In genomic region chr13:56251176-56251923, GRCm38 (mm10) we compare ENCODE assay signal across 9 mouse cellular contexts. TPM values are rescaled to one million over a fixed set of nuclear protein-coding genes. Genes with fewer than 3 reads are reported as not detected.
A peak's percentile ranks its signal among the peaks of the same experiment; 100 is the strongest.
DNase-seq lines count a peak whose midpoint lies in the region; ATAC-seq and TF ChIP-seq lines count a peak whose summit lies in the region.
"Had no signal": no experiment of that assay in that cellular context is flagged by ENCODE, and none has a peak within 500 bp of the region (broad histone marks: within the 10 kb centered on the region; RNA-seq: fewer than 3 reads in every experiment).

No protein-coding gene starts in this region.

- TF ChIP-seq CTCF in lung, embryonic 14.5 days (IDR thresholded peaks at IDR 0.05; ENCODE audit: low read depth) = no peak
- no peak for TF ChIP-seq CTCF in intestine, postnatal 0 days (IDR thresholded peaks at IDR 0.05; ENCODE audit: low read depth)

- H3K4me1 ChIP-seq in lung, embryonic 14.5 days (ENCODE audit: insufficient read depth) = no peaks in the 10 kb centered on the region
- 0 out of 2 replicates have a peak, but pooled peaks cover 7% of the 10 kb centered on the region for H3K4me1 ChIP-seq in embryonic facial prominence, embryonic 14.5 days (ENCODE audit: control insufficient read depth, insufficient read depth, low read length)
- H3K4me1 ChIP-seq in intestine, postnatal 0 days (replicated peaks; ENCODE audit: control insufficient read depth, insufficient read depth, low read length) = no peaks in the 10 kb centered on the region
- peaks cover 11% of the 10 kb centered on the region; the same call in 1 of the 2 replicates for H3K4me1 ChIP-seq in stomach, embryonic 14.5 days (ENCODE audit: control insufficient read depth, insufficient read depth, low read length)

- H3K9ac ChIP-seq in lung, embryonic 14.5 days = no peak overlapping the region
- 0 out of 2 replicates have a peak overlapping the region, but pooled peaks have one; percentile 46 for H3K9ac ChIP-seq in embryonic facial prominence, embryonic 14.5 days (ENCODE audit: low read depth, low read length)
- no peak overlapping the region for H3K9ac ChIP-seq in intestine, postnatal 0 days (ENCODE audit: low read depth, low read length)
- H3K9ac ChIP-seq in stomach, embryonic 14.5 days (replicated peaks; ENCODE audit: low read depth, low read length) = no peak overlapping the region

- no peaks in the 10 kb centered on the region for H3K36me3 ChIP-seq in lung, embryonic 14.5 days (ENCODE audit: insufficient read depth)
- H3K36me3 ChIP-seq in embryonic facial prominence, embryonic 14.5 days (ENCODE audit: control insufficient read depth, insufficient read depth, low read length) = no peaks in the 10 kb centered on the region
- no peaks in the 10 kb centered on the region for H3K36me3 ChIP-seq in intestine, postnatal 0 days (ENCODE audit: control insufficient read depth, insufficient read depth)
- H3K36me3 ChIP-seq in stomach, embryonic 14.5 days (ENCODE audit: control insufficient read depth, insufficient read depth, low read length) = no peaks in the 10 kb centered on the region

- peak overlapping the region; percentile 31; the same call in 1 of the 2 replicates for H3K4me3 ChIP-seq in lung, embryonic 14.5 days (ENCODE audit: low read depth, low read length)
- H3K4me3 ChIP-seq in embryonic facial prominence, embryonic 14.5 days (ENCODE audit: low read depth, low read length) = peak overlapping the region; percentile 38
- peak overlapping the region; percentile 17; the same call in 1 of the 2 replicates for H3K4me3 ChIP-seq in intestine, postnatal 0 days (ENCODE audit: low read depth, low read length)
- no peak overlapping the region for H3K4me3 ChIP-seq in stomach, embryonic 14.5 days (ENCODE audit: low read depth, low read length)

- no peaks in the 10 kb centered on the region for H3K9me3 ChIP-seq in lung, embryonic 14.5 days (ENCODE audit: low read depth, low read length)
- H3K9me3 ChIP-seq in embryonic facial prominence, embryonic 14.5 days (ENCODE audit: control insufficient read depth, low read length) = 0 out of 2 replicates have a peak, but pooled peaks cover 5% of the 10 kb centered on the region
- no peaks in the 10 kb centered on the region for H3K9me3 ChIP-seq in intestine, postnatal 0 days (ENCODE audit: control insufficient read depth)
- no peaks in the 10 kb centered on the region for H3K9me3 ChIP-seq in stomach, embryonic 14.5 days (ENCODE audit: control insufficient read depth, low read depth, low read length)

- H3K27ac ChIP-seq in lung, embryonic 14.5 days (ENCODE audit: low read depth) = no peak overlapping the region
- H3K27ac ChIP-seq in embryonic facial prominence, embryonic 14.5 days (replicated peaks; ENCODE audit: low read depth, low read length) = no peak overlapping the region
- H3K27ac ChIP-seq in intestine, postnatal 0 days (ENCODE audit: low read depth, low read length) = no peak overlapping the region
- H3K27ac ChIP-seq in stomach, embryonic 14.5 days (ENCODE audit: low read length) = no peak overlapping the region

- ATAC-seq in lung, embryonic 14.5 days (ENCODE audit: insufficient read depth) = no peak
- ATAC-seq in embryonic facial prominence, embryonic 14.5 days (ENCODE audit: low read depth) = 0 out of 2 replicates have a peak, but pooled peaks have one; percentile 3
- ATAC-seq in intestine, postnatal 0 days = no peak
- no peak for ATAC-seq in stomach, embryonic 14.5 days (ENCODE audit: insufficient number of reproducible peaks, insufficient read depth, low FRiP score, low read depth)

- peak; percentile 41 for DNase-seq in lung, embryonic 14.5 days
- no peak for DNase-seq in lung, postnatal 25 days (ENCODE audit: low spot score)
- no peak for DNase-seq in embryonic facial prominence, embryonic 14.5 days (ENCODE audit: low spot score)
- no peak for DNase-seq in cerebellum, adult 11-12 months
- no peak for DNase-seq in gastrocnemius, postnatal 25 days
- no peak for DNase-seq in thymus, postnatal 36 days

- H3K4me2 ChIP-seq in lung, embryonic 14.5 days = peak overlapping the region; percentile 60; the same call in 1 of the 2 replicates
- peak overlapping the region; percentile 63 for H3K4me2 ChIP-seq in embryonic facial prominence, embryonic 14.5 days (ENCODE audit: low read depth, low read length)
- H3K4me2 ChIP-seq in intestine, postnatal 0 days (replicated peaks; ENCODE audit: low read depth) = peak overlapping the region; percentile 49; the same call in 1 of the 2 replicates
- peak overlapping the region; percentile 46; the same call in 1 of the 2 replicates for H3K4me2 ChIP-seq in stomach, embryonic 14.5 days (replicated peaks; ENCODE audit: low read depth, low read length)

- WGBS in lung, embryonic 14.5 days = 1% methylated on average over 59 of the region's 59 CpGs
- 1% methylated on average over 27 of the region's 59 CpGs for WGBS in embryonic facial prominence, embryonic 14.5 days
- 2% methylated on average over 59 of the region's 59 CpGs for WGBS in intestine, postnatal 0 days
- 1% methylated on average over 59 of the region's 59 CpGs for WGBS in stomach, embryonic 14.5 days

- H3K27me3 ChIP-seq in lung, embryonic 14.5 days (ENCODE audit: insufficient read depth, low read length) = peaks cover 100% of the 10 kb centered on the region
- peaks cover 99% of the 10 kb centered on the region for H3K27me3 ChIP-seq in embryonic facial prominence, embryonic 14.5 days (replicated peaks; ENCODE audit: control insufficient read depth, insufficient read depth, low read length)
- peaks cover 91% of the 10 kb centered on the region for H3K27me3 ChIP-seq in intestine, postnatal 0 days (replicated peaks; ENCODE audit: control insufficient read depth, insufficient read depth, low read length)
- H3K27me3 ChIP-seq in stomach, embryonic 14.5 days (ENCODE audit: control insufficient read depth, insufficient read depth, low read length) = peaks cover 84% of the 10 kb centered on the region

RNA-seq across cellular contexts. Expression of gene Neurog1, which starts 0.6 kb away (rescaled TPM):
- not detected in 2 replicates for polyA plus RNA-seq in lung, embryonic 14.5 days (2014; fragmentation: Nextera tagmentation; extraction: Ambion mirVana)
- 1.7 and 2.2 TPM in 2 replicates for polyA plus RNA-seq in embryonic facial prominence, embryonic 14.5 days (2014; fragmentation: Nextera tagmentation; extraction: Ambion mirVana)
- polyA plus RNA-seq in intestine, postnatal 0 days (2015; fragmentation: Nextera tagmentation; extraction: Ambion mirVana) = not detected in 2 replicates
- polyA plus RNA-seq in stomach, embryonic 14.5 days (2014; fragmentation: Nextera tagmentation; extraction: Ambion mirVana) = not detected in 2 replicates
- not detected for total RNA-seq in gastrocnemius, postnatal 25 days (2021)
- total RNA-seq: neutrophil, adult 5-6 weeks had no signal

RNA-seq across cellular contexts. Expression of gene Cxcl14, which starts 45.0 kb away (rescaled TPM):
- polyA plus RNA-seq in lung, embryonic 14.5 days (2014; fragmentation: Nextera tagmentation; extraction: Ambion mirVana) = 9.0 and 9.8 TPM in 2 replicates
- 126 and 202 TPM in 2 replicates for polyA plus RNA-seq in embryonic facial prominence, embryonic 14.5 days (2014; fragmentation: Nextera tagmentation; extraction: Ambion mirVana)
- 19.3 and 19.4 TPM in 2 replicates for polyA plus RNA-seq in intestine, postnatal 0 days (2015; fragmentation: Nextera tagmentation; extraction: Ambion mirVana)
- polyA plus RNA-seq in stomach, embryonic 14.5 days (2014; fragmentation: Nextera tagmentation; extraction: Ambion mirVana) = 17.3 and 18.9 TPM in 2 replicates
- total RNA-seq in gastrocnemius, postnatal 25 days (2021) = 10 to 100 TPM; 18.8 to 34.8 TPM
- total RNA-seq: neutrophil, adult 5-6 weeks had no signal
